Mouse (Mus musculus) lung, embryonic 16.5 days (tissue): ENCODE data around the gene Odf2. TPM values are rescaled to one million over a fixed set of nuclear protein-coding genes. Genes with fewer than 3 reads are reported as not detected.

Experiments
- ATAC-seq: fragments of 200-750 bp; cut with Nextera tagmentation; 2 replicates; pipeline ENCODE4 v1.8.0; 2017; ENCODE audit warnings: low read depth, mild to moderate bottlenecking, moderate library complexity
- H3K27ac ChIP-seq: fragments of 300-500 bp; sonication (generic); 2 replicates; pipeline ENCODE4 v1.5.1; 2014; ENCODE audit warnings: mild to moderate bottlenecking, control low read depth, low read length
- H3K27me3 ChIP-seq: fragments of 300-500 bp; sonication (generic); 2 replicates; pipeline ENCODE4 v1.6.1; 2014; ENCODE audit warnings: low read depth, low read length, mixed read lengths; ENCODE audit not compliant: control insufficient read depth, insufficient read depth
- H3K36me3 ChIP-seq: fragments of 300-500 bp; sonication (generic); 2 replicates; pipeline ENCODE4 v1.6.1; 2014; ENCODE audit warnings: low read length; ENCODE audit not compliant: control insufficient read depth, insufficient read depth
- H3K4me1 ChIP-seq: fragments of 300-500 bp; sonication (generic); replicated peaks from 2 replicates; pipeline ENCODE4 v1.6.1; 2014; ENCODE audit warnings: low read length, mixed read lengths; ENCODE audit not compliant: control insufficient read depth, insufficient read depth
- H3K4me2 ChIP-seq: fragments of 300-500 bp; sonication (generic); 2 replicates; pipeline ENCODE4 v1.6.1; 2014; ENCODE audit warnings: low read depth, low read length, control low read depth
- H3K4me3 ChIP-seq: fragments of 300-500 bp; sonication (generic); 2 replicates; pipeline ENCODE4 v1.5.1; 2014; ENCODE audit warnings: mild to moderate bottlenecking, low read length, control low read depth
- H3K9ac ChIP-seq: fragments of 300-500 bp; sonication (generic); 2 replicates; pipeline ENCODE4 v1.6.1; 2014; ENCODE audit warnings: low read length, control low read depth
- H3K9me3 ChIP-seq: fragments of 300-500 bp; sonication (generic); 2 replicates; pipeline ENCODE4 v1.6.1; 2016; ENCODE audit warnings: low read length; ENCODE audit not compliant: control insufficient read depth
- WGBS: fragments of 180-500 bp; shearing (Covaris S2); extraction: QIAGEN DNeasy Blood & Tissue Kit; methylation state at CpG from one replicate; pipeline ENCODE4 v1.1.7; 2014; 5-methylcytosine and 5-hydroxymethylcytosine counted together
- polyA plus RNA-seq: library from polyadenylated mRNA; unstranded; fragments of >200 nt; fragmentation: Nextera tagmentation; extraction: Ambion mirVana; gene quantifications from 2 replicates; pipeline ENCODE4 v1.2.1, GENCODE M21; 2015

Gene Odf2
- polyA plus RNA-seq, 1 experiment from 2014 or later = 60.8 TPM

GRCm38 (mm10) chr2:29849041-29849440, 40.0 kb upstream of the Odf2 start:
- H3K9me3 ChIP-seq = no peaks in the 10 kb centered on the region
- peaks cover 36% of the 10 kb centered on the region for H3K27me3 ChIP-seq
- no peak overlapping the region for H3K4me2 ChIP-seq
- no peak overlapping the region for H3K27ac ChIP-seq
- no peak for ATAC-seq
- no peaks in the 10 kb centered on the region for H3K36me3 ChIP-seq
- WGBS = 58% methylated on average over 8 of the region's 8 CpGs
- H3K4me3 ChIP-seq = no peak overlapping the region
- no peaks in the 10 kb centered on the region; the same call in 1 of the 2 replicates for H3K4me1 ChIP-seq
- no peak overlapping the region for H3K9ac ChIP-seq

- no peak overlapping the region for H3K4me3 ChIP-seq
- H3K36me3 ChIP-seq = no peaks in the 10 kb centered on the region
- no peaks in the 10 kb centered on the region for H3K9me3 ChIP-seq
- no peak overlapping the region for H3K9ac ChIP-seq
- 53% methylated on average over 5 of the region's 5 CpGs for WGBS
- ATAC-seq = no peak
- H3K4me1 ChIP-seq = no peaks in the 10 kb centered on the region; the same call in 1 of the 2 replicates
- no peak overlapping the region for H3K4me2 ChIP-seq
- H3K27me3 ChIP-seq = peaks cover 26% of the 10 kb centered on the region
- H3K27ac ChIP-seq = no peak overlapping the region
Measured at GRCm38 (mm10) chr2:29849841-29850480, 39.1 kb upstream of the Odf2 start.

GRCm38 (mm10) chr2:29852957-29853485, 36.0 kb upstream of the Odf2 start:
- no peaks in the 10 kb centered on the region for H3K36me3 ChIP-seq
- ATAC-seq = no peak
- H3K27me3 ChIP-seq = no peaks in the 10 kb centered on the region; the same call in 1 of the 2 replicates
- WGBS = 42% methylated on average over 4 of the region's 4 CpGs
- H3K9ac ChIP-seq = no peak overlapping the region
- no peaks in the 10 kb centered on the region for H3K9me3 ChIP-seq
- no peak overlapping the region for H3K27ac ChIP-seq
- no peak overlapping the region for H3K4me3 ChIP-seq
- no peaks in the 10 kb centered on the region for H3K4me1 ChIP-seq
- H3K4me2 ChIP-seq = no peak overlapping the region

- Histone ChIP-seq H3K4me2 (no peak overlapping the region), H3K9me3 (no peaks in the 10 kb centered on the region), H3K36me3 (no peaks in the 10 kb centered on the region), H3K27me3 (no peaks in the 10 kb centered on the region), H3K4me3 (no peak overlapping the region), H3K9ac (no peak overlapping the region), H3K27ac (no peak overlapping the region), H3K4me1 (no peaks in the 10 kb centered on the region)
- 52% methylated on average over 5 of the region's 5 CpGs for WGBS
- no peak for ATAC-seq
Measured at GRCm38 (mm10) chr2:29853736-29854135, 35.3 kb upstream of the Odf2 start.

- ATAC-seq = no peak
- H3K27ac ChIP-seq = no peak overlapping the region
- no peaks in the 10 kb centered on the region for H3K4me1 ChIP-seq
- H3K9me3 ChIP-seq = no peaks in the 10 kb centered on the region
- no peaks in the 10 kb centered on the region for H3K36me3 ChIP-seq
- H3K4me2 ChIP-seq = no peak overlapping the region
- H3K9ac ChIP-seq = no peak overlapping the region
- H3K27me3 ChIP-seq = no peaks in the 10 kb centered on the region
- WGBS = 67% methylated on average over 10 of the region's 10 CpGs
- no peak overlapping the region for H3K4me3 ChIP-seq
Measured at GRCm38 (mm10) chr2:29855585-29856210, 33.3 kb upstream of the Odf2 start.

GRCm38 (mm10) chr2:29856451-29857260, 32.4 kb upstream of the Odf2 start:
- 19% methylated on average over 19 of the region's 19 CpGs for WGBS
- Histone ChIP-seq H3K27ac (no peak overlapping the region), H3K4me2 (no peak overlapping the region), H3K9ac (no peak overlapping the region), H3K4me3 (no peak overlapping the region), H3K27me3 (no peaks in the 10 kb centered on the region), H3K4me1 (no peaks in the 10 kb centered on the region), H3K36me3 (no peaks in the 10 kb centered on the region), H3K9me3 (no peaks in the 10 kb centered on the region)
- ATAC-seq = no peak

- no peaks in the 10 kb centered on the region for H3K36me3 ChIP-seq
- H3K9me3 ChIP-seq = no peaks in the 10 kb centered on the region
- ATAC-seq = no peak
- no peaks in the 10 kb centered on the region for H3K27me3 ChIP-seq
- 45% methylated on average over 2 of the region's 2 CpGs for WGBS
- H3K4me2 ChIP-seq = no peak overlapping the region
- H3K27ac ChIP-seq = no peak overlapping the region
- no peak overlapping the region for H3K4me3 ChIP-seq
- no peaks in the 10 kb centered on the region for H3K4me1 ChIP-seq
- H3K9ac ChIP-seq = no peak overlapping the region
Measured at GRCm38 (mm10) chr2:29857341-29857740, 31.7 kb upstream of the Odf2 start.

GRCm38 (mm10) chr2:29857967-29858366, 31.1 kb upstream of the Odf2 start:
- no peak overlapping the region for H3K4me2 ChIP-seq
- no peak for ATAC-seq
- H3K36me3 ChIP-seq = no peaks in the 10 kb centered on the region
- no peaks in the 10 kb centered on the region for H3K9me3 ChIP-seq
- WGBS = 65% methylated on average over 5 of the region's 5 CpGs
- H3K9ac ChIP-seq = no peak overlapping the region
- H3K27me3 ChIP-seq = no peaks in the 10 kb centered on the region
- H3K4me3 ChIP-seq = no peak overlapping the region
- no peak overlapping the region for H3K27ac ChIP-seq
- no peaks in the 10 kb centered on the region for H3K4me1 ChIP-seq
